Mouse (Mus musculus) small intestine, adult 2 months (tissue): ENCODE measurements at regions not wholly inside any gene's neighbourhood (a gene's known extent, or its start where the extent isn't known, plus 50 kb on each side); places are given as distances from the start of the nearest gene placed in this dataset.

Source experiments
- CTCF ChIP-seq: fragments of 200-500 bp; IDR thresholded peaks from 2 replicates; pipeline ENCODE4 v1.5.1; 2012; ENCODE audit warnings: low read depth, mild to moderate bottlenecking, control low read depth, inconsistent platforms, low read length, moderate library complexity, mixed read lengths; ENCODE audit not compliant: insufficient replicate concordance, insufficient read length; ENCODE audit errors: extremely low read depth
- POLR2A ChIP-seq: fragments of 200-500 bp; IDR thresholded peaks from 2 replicates; pipeline ENCODE4 v1.6.1; 2012; ENCODE audit warnings: low read depth, mild to moderate bottlenecking, control low read depth, inconsistent platforms, low read length, moderate library complexity

DNA sequence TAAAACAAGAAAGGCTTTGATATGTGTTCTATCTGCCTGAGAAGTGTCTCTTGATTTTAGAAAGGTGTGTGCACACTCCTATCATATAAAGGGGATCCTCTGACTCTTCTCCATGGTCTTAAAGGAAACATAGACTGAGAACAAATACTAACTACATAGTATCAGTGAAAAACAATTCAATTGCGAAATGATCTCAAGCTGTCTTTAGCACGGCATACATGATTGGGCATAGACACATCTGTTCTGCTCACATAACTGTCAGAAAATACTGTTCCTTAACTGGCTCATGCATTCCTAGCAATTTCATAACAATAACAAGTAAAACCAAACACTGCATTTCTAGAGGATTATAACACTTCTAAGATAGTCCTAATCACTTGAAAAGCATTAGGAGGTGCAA is 95.5 kb upstream of the Kitl start:
- TF ChIP-seq POLR2A: no peak
- TF ChIP-seq CTCF: no peak
